Mouse (Mus musculus) testis, adult 2 months (tissue): ENCODE measurements around the gene Ppp1r9a.

Experiments used
- CTCF ChIP-seq: fragments of 200-500 bp; IDR thresholded peaks from 2 replicates; pipeline ENCODE4 v1.5.1; 2012; ENCODE audit warnings: low read depth, mild to moderate bottlenecking, inconsistent platforms, low read length, moderate library complexity; ENCODE audit not compliant: control insufficient read depth, insufficient read depth, insufficient replicate concordance
- POLR2A ChIP-seq: fragments of 200-500 bp; IDR thresholded peaks from 2 replicates; pipeline ENCODE4 v1.6.1; 2012; ENCODE audit warnings: low read depth, mild to moderate bottlenecking, inconsistent platforms, low read length, moderate library complexity; ENCODE audit not compliant: control insufficient read depth

DNA sequence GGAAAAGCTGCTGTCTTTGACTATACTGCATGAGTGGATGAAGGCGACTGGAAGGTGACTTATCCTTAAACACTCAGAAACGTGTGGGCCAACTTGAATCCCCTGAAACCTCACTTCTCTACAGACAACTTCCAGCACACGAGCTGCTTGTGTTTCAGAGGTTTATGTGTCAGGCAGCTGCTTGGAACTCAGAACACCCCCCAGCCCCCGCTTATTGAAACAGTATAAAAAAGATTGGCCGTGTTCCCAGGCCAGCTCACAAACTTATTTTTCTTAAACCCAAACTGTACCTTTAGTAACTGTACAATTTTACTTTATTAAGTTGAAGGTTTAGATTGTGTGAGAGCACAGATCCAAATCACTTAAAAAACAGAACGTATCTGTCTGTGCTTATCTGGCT lies 53.9 kb downstream of the Ppp1r9a start:
- no peak for TF ChIP-seq CTCF
- no peak for TF ChIP-seq POLR2A
